Mouse (Mus musculus) layer of hippocampus, postnatal 25 days (tissue): ENCODE data around the gene Zfp759. TPM values are rescaled to one million over a fixed set of nuclear protein-coding genes. Genes with fewer than 3 reads are reported as not detected.
A peak's percentile ranks its signal among the peaks of the same experiment; 100 is the strongest.
"Not testable (repeated sequence)": the region's sequence is repeated elsewhere in the genome, so short reads cannot be mapped to it uniquely, and the experiment has no call there.

Source experiments
- DNase-seq, 2 experiments: peaks; one replicate each; pipeline ENCODE4 v3.0.0; 2022; ENCODE audit warnings: mixed read lengths in 2 of 2, low spot score in 1 of 2; ENCODE audit errors: extremely low spot score in 1 of 2
- total RNA-seq, 2 experiments: library from RNA; stranded (reverse); gene quantifications; 2 replicates each; pipeline ENCODE4 v1.2.3; 2021

The Zfp759 gene
- total RNA-seq: 10 to 100 TPM; 10.1 to 10.8 TPM

- DNase-seq: not testable (repeated sequence)
Measured at GRCm38 (mm10) chr13:67121360-67121759, at the start of gene Zfp759. Gene Zfp759, plus strand, starts transcription at chr13:67121660.

- DNase-seq: no peak
Measured at GRCm38 (mm10) chr13:67072786-67073185, 48.7 kb upstream of the Zfp759 start.

GRCm38 (mm10) chr13:67077244-67077643 is 44.2 kb upstream of the Zfp759 start:
- no peak for DNase-seq

GRCm38 (mm10) chr13:67081142-67081713 is 40.2 kb upstream of the Zfp759 start:
- peak; percentile 49 to 54 for DNase-seq

- no peak for DNase-seq
Measured at GRCm38 (mm10) chr13:67081946-67082345, 39.5 kb upstream of the Zfp759 start.

GRCm38 (mm10) chr13:67090154-67090553 is 31.3 kb upstream of the Zfp759 start:
- DNase-seq: no peak

- DNase-seq: no peak
Measured at GRCm38 (mm10) chr13:67097876-67098275, 23.6 kb upstream of the Zfp759 start, which contains the start of gene Zfp708. Gene Zfp708, minus strand, starts transcription at chr13:67097976.

- DNase-seq: no peak
Measured at GRCm38 (mm10) chr13:67107681-67108080, 13.8 kb upstream of the Zfp759 start.

GRCm38 (mm10) chr13:67108194-67108820 is 13.2 kb upstream of the Zfp759 start, which contains the start of gene Gm28557:
Gene Gm28557, minus strand, starts transcription at chr13:67108604.
- peak; percentile 55 to 89 for DNase-seq

- peak; percentile 11 to 16 for DNase-seq
Measured at GRCm38 (mm10) chr13:67108821-67109206, 12.6 kb upstream of the Zfp759 start.

GRCm38 (mm10) chr13:67112096-67112495 is 9.4 kb upstream of the Zfp759 start:
- DNase-seq: peak in 1 of 2 experiments; percentile 5

- DNase-seq: no peak
Measured at GRCm38 (mm10) chr13:67113287-67113686, 8.2 kb upstream of the Zfp759 start.

GRCm38 (mm10) chr13:67116163-67116562 is 5.3 kb upstream of the Zfp759 start, which contains the start of gene Rslcan18:
Gene Rslcan18, minus strand, starts transcription at chr13:67116263.
- DNase-seq: not testable (repeated sequence)

- DNase-seq: no peak
Measured at GRCm38 (mm10) chr13:67124460-67124859, 3.0 kb downstream of the Zfp759 start.

- DNase-seq: not testable (repeated sequence)
Measured at GRCm38 (mm10) chr13:67127507-67127906, 6.0 kb downstream of the Zfp759 start.

- DNase-seq: peak; percentile 74 to 77
Measured at GRCm38 (mm10) chr13:67128038-67128721, 6.7 kb downstream of the Zfp759 start.

GRCm38 (mm10) chr13:67166122-67166521 is 44.7 kb downstream of the Zfp759 start:
- DNase-seq: not testable (repeated sequence)

GRCm38 (mm10) chr13:67172991-67173722 is 51.7 kb downstream of the Zfp759 start, which contains the start of gene Rsl1:
Gene Rsl1, plus strand, starts transcription at chr13:67173182.
- DNase-seq: peak; percentile 44 to 58

GRCm38 (mm10) chr13:67173723-67174055 is 52.2 kb downstream of the Zfp759 start:
- no peak for DNase-seq
